Mouse (Mus musculus) stomach, postnatal 0 days (tissue): ENCODE data around the gene Map2k4.

Experiments
- CTCF ChIP-seq: IDR thresholded peaks from 2 replicates; pipeline ENCODE4 v1.5.1; 2016; ENCODE audit warnings: antibody characterized with exemption, low read depth, mild to moderate bottlenecking, moderate library complexity
- EP300 ChIP-seq: optimal IDR thresholded peaks from 2 replicates; pipeline ENCODE3; 2016; ENCODE audit warnings: antibody characterized with exemption

DNA sequence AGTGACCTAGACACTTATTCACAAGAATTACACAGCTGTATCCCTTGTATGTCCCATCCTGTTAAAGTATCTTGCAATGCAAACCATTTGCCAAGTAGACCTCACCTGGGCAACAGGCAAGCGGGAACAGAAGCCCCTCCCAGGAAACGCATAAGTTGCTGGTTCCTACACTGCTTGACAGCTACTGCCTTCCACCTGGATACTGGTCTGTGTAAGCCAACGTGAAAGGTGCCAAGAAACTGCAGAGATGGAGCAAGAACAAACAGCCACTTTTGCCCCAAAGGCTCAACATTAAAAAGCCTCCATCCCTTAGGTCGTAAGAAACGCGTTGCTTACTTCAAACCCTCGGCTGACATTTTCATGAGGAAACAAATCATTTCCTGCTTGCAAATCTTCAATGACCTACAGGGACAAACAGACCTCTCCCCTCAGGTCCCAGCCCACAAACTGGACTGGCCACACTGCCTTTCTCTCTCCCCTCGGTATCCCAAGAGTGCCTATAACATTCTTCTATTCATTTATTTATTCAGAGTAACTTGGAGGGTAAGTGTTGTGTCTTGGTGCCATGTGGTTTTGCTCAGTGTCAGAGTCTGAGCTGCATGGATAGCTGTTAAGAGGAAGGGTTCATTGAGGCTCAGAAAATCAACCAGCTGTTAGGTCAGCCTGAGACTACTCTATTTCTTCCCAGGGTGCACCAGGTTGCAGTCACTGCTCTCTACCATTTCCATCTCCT is 126.1 kb downstream of the Map2k4 start:
- TF ChIP-seq CTCF (no peak), EP300 (no peak)
